Mouse (Mus musculus) liver, adult 2 months (tissue): ENCODE measurements at regions not wholly inside any gene's neighbourhood (a gene's known extent, or its start where the extent isn't known, plus 50 kb on each side); places are given as distances from the start of the nearest gene placed in this dataset.

ENCODE experiments used
- CTCF ChIP-seq: fragments of 200-500 bp; IDR thresholded peaks from 2 replicates; pipeline ENCODE4 v1.5.1; 2011; ENCODE audit warnings: low read depth, low read length, control low read depth
- POLR2A ChIP-seq: fragments of 200-500 bp; IDR thresholded peaks from 2 replicates; pipeline ENCODE4 v1.6.1; 2011; ENCODE audit warnings: low read length, control low read depth; ENCODE audit not compliant: insufficient read depth; ENCODE audit errors: extremely low read depth

DNA sequence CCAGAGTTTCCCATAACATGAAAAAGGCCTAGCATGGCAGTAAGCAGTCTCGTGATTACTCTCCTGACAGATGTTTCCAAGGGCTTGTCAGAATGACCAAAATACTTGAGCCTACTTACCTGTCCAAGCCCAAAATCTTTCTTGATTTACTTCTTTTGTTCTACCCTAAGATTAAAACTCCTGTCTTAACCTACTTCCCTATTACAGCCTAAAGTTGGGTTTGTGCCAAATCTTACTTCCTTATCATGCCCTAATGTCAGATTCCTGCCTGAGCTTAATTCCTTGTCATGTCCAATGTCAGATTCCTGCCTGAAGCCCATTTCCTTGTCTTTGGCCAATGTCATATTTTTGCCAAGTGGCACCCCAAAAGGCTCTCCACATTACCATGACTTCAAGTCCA is 89.0 kb downstream of the Chil6 start:
- no peak for TF ChIP-seq CTCF
- no peak for TF ChIP-seq POLR2A
